Mouse (Mus musculus): ENCODE results near the gene Atp5h.

- TF ChIP-seq CTCF (IDR thresholded peaks at IDR 0.05; ENCODE audit: low read depth), result no peak
- no peak for TF ChIP-seq EP300 (IDR thresholded peaks at IDR 0.05; ENCODE audit: low read depth)
Observed at GRCm38 (mm10) chr11:115421972-115422371, 2.2 kb upstream of the Atp5h start.
